Mouse (Mus musculus) spleen, postnatal 14 days (tissue): ENCODE data around the gene Pik3r2.
A peak's percentile ranks its signal among the peaks of the same experiment; 100 is the strongest.
"Not testable (repeated sequence)": the region's sequence is repeated elsewhere in the genome, so short reads cannot be mapped to it uniquely, and the experiment has no call there.

Experiments
- DNase-seq, 2 experiments: peaks; one replicate each; pipeline ENCODE4 v3.0.0; 2021 to 2022; ENCODE audit warnings: low spot score in 2 of 2

Pik3r2 gene

DNA sequence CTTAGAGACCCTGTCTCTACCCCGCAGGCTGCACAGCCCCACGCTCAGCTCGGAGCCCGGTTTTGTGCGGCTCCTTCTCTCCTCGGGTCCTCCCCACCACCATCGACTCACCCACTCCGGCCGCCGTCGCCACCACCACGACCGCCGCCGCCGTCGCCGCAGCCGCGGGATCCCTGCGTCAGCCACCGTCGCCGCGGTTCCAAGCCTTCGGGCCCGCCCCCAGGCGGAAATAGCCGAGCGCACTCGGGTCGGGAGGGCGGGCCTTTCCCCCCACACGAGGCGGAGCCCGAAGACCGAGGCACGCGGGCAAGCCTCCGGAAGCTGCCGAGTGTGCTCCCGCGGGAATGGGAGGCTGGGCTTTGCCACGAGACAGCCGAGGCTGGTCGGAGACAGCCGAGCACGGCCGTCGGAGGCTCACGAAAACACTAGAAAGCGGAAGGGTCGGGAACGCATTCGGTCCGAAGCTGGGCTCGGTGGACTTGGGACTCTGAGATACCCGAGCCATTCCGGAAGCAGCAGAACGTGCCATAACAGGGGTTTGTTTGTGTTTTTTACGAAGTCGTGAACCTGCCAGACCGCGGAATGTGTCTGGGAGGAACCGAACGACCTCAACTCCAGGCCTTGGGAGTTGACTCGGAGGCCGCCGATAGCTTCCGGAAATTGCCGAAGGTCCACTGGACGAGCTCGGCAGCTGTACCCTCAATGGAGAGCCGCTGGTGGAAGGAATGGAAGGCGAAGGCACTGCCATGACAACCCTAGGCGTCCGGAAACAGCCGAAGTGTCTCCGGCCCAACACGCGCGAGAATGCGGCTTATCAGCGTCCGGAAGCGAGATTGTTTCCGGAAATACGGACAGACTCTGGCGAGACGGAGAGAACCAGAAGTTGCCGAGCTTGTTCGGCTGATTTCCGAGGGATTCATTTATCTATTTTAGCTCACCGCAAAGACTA lies at the start of gene Pik3r2:
Pik3r2 (minus strand) TSS at position 218 of the 949 bp plus-strand sequence.
- DNase-seq, result peak; percentile 95 to 98

DNA sequence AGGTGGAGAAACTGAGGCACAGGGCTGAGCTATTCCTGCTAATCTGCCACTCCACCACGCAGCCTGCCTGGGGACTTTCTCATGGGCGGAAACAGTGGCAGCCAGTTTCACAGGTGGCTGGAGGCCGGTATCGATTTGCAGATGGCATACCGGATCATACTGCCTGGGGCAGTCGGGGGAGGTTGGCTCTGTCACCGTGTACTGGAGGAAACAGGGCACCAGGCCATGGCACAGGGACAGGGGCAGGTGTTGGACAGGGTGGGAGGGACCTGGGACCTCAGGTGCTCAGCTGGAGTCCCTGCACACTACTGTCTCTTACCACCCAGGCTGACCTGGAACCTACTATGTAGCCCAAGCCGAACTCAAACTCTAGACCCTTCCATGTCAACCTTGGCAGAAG lies 49.3 kb upstream of the Pik3r2 start:
- DNase-seq, result no peak

DNA sequence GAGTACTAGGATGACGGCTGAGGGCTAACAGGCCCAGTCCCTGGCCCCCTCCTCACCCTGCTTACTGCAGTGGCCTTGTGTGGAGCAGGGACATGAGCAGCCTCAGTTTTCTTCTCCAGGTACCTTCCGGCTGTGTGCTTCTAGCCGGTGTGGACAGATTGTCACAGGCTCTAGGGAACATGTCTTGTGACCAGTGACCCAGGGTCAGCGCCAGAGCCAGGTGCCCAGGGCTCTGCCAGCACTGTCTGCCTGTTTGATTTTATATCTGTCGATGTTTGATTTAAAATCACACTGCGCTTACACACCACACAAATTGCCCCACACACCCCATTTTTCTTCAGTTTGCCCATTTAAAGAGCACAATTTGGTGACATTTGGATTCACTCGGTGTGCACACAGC lies 47.3 kb upstream of the Pik3r2 start:
- no peak for DNase-seq

DNA sequence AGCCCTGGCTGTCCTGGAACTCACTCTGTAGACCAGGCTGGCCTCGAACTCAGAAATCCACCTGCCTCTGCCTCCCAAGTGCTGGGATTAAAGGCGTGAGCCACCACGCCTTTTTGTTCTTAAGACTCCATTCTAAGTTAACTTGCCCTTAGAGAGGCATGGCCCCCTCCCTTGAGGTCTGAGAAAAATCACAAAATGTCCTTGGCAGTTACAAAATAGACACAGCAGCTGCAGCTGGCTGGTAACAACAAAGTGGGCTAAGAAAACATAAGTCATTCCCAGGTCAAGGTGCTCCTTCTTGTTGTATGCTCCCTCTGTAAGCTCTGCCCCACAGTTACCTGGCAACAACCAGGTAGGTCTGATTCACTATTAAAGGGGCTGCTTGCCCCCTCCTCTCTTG lies 46.1 kb upstream of the Pik3r2 start:
- not testable (repeated sequence) for DNase-seq

DNA sequence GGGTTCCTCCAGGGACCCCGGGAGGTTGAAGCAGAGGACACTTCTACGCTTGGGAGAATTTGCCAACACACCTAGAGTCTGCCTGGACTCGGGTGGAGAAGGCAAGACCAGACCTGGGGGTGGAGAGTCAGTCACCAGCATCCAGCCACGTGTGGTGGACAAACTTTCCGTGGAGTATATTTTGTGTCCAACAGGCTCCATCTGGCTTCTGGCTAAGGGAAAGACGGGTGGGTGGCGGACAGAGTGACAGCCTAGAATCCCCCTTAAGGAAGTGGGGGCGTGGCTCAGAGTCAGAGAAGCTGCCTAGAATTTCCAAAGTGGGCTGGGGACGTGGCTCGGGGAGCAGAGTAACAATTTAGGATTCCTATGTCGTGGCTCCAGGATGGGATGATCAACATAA lies 45.5 kb upstream of the Pik3r2 start:
- DNase-seq, result no peak

DNA sequence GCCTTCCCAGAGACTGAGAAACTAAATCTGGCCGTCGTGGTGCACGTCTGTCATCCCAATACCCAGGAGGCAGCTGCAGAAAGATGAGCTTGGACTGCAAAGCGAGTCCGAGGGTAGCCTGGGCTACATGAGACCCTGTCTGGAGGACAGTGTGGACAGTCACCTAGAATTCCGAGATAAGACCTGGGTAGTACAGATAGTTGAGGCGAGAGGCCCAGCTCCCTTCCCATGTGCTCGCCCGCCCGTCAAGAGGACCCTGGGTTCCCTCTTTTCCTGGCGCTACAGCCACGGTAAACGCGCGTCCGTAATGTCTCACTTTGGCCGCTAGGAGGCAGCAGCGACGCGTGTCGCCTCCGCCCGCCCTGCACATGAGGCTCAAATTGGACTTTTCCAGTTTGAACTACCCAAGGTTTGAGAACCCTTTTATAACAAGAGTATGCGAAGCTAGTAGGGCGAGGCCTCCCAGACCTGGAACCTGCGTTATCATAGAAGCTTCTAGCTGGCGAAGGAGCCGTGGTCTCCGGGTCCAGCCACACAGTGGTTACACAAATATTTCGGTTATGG lies 45.0 kb upstream of the Pik3r2 start:
- peak; percentile 51 to 72 for DNase-seq

DNA sequence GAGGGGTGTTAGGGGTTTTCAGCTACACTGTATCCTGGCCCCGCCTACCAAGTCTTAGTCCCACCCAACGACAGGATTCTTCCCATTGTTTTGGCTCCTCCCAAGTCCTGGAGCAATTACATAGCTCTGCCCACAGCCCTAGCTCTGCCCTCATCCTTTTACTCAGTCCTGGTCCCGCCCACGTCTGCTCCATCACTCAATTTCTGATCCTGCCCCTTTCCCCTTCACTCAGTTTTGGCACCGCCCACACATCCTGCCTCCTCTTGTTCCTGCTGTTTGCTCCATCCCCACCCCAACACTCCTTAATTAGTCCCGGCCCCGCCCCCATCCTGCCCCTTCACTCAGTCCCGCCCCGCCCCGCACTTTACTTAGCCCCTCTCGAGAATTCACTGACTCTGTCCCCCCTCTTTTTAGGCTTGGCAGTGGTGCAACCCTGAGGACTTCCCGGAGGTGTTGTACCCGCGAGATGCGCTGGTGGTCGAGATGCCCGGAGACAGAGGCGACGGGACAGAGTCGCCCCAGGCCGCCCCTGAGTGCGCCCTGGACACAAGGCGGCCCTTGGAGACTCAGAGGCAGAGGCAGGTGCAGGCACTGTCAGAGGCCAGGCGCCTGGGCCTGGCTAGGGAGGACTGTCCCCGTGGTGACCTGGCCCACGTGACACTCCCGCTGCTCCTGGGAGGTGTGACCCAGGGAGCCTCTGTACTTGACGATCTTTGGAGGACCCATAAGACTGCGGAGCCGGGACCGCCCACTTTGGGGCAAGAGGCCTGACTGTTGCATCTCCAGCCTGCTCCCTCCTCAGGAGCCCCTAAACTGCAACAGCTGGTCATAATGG lies 43.8 kb upstream of the Pik3r2 start:
- no peak for DNase-seq

DNA sequence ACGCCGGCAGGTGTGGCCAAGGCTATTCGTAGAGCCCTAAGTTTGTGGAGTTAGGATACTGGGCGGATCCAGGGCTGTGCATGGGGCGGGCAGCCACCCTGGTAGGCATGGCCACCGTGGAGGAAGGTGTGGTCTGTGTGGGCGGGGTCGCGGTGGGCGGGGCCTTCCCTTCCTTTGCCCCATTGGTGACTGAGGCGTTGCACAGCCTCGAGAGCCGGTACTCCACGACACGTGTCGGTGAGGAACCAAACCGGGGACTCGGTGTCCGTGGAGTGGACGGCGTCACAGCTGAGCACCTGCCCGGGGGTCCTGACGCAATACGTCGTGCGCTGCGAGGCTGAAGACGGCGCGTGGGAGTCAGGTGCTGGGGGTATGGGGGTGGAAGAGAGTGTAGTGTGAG lies 40.2 kb upstream of the Pik3r2 start:
- peak; percentile 33 to 49 for DNase-seq

DNA sequence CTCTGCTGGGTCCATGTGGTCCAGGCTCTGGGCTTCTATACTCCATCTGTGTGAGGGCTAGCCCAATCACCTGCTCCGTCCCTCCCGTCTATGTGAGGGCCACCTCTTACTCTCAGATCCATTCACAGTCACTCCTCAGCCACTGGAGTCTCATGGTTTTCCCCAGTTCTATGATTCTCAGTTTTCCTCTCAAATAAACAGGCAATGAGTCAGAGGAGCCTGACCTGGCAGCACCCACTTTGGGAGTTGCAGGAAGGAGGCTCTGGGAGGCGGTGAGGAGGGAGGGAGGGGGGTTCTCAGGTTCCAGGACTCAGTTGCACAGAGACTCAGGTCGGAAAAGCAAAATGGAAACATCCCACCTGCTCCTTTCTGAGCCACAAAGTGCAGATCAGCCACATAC lies 36.4 kb upstream of the Pik3r2 start:
- no peak for DNase-seq

DNA sequence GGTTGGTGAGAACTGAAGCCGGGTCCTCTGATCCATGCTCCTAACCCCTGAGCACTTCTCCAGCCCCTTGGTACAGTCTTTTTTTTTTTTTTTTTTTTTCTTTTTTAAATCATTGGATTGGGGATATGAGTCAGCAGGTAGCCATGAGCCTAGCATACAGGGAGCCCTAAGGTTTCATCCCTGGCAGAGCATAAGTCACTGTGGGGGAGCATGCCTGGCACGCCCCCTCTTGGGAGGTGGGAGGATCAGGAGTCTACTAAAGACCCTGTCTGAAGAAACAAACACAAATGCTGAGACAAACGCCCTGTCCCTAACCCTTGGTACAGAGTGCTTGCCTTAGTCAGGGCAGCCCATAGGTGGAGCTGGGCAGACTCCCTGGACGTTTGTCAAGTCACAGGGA lies 35.5 kb upstream of the Pik3r2 start:
- no peak for DNase-seq

DNA sequence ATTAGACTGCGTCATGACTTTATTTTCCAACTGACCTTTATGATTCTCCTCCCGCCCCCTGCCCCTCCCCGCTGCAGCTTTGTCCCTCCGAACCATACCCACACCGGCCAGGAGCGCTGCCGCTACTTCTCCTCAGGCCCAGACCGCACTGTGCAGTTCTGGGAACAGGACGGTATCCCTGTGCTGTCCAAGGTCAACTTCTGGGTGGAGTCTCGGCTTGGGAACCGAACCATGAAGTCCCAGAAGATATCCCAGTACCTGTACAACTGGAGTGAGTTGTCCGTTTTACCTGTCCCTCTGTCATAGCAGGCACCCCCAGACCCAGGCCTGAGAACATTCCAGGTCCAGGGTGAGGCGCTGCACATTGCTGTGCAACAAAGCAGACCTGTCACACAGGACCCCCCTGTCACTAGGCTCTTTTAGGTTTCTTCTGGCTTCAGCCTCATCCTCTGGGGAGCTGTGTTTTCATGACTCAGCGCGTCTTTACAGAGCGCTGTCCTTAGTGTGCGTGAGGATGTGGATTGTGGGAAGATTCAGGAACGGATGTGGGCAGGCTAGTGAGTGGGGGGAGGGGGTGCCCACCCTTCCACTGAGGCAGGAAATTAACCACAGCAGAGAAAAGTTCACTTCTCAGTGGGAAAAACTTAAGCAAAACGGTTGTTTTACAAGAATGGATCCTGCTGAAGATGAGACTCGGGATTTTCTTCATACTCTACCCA lies 34.6 kb upstream of the Pik3r2 start:
- no peak for DNase-seq

DNA sequence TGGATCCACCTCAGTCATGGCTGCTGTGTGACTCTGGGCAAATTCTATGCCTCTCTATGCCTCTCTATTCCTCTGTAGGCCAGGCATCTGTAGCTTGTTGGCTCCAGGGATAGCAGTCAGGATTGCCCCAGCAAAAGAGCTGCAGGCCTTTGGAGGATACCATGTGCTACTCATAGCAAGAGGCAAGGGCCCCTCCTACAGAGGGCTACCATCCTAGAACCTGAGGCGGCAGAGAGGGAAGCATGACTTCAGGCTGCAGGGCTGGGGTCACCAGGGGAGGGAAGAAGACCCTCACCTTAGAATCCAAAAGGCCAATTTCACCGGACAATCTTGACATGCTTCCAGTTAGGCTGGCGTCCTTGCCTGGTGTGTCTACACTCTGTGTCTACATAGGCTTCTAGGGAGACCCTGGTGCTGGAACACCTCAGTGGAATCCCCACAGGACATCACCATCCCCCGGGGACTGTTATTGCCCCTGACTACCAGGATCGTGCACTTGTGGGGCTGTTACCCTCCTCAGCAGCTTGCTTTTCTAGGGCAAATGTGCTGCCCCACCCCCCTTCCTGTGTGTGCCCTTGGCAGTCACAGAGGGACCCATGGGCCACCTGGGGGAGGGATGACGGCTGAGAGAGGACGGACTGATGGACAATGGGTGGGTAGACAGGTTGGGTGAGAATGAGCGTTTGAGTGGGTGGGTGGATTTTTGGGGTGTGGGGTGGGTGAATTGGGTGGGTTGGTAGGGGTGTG lies 32.6 kb upstream of the Pik3r2 start:
- no peak for DNase-seq

DNA sequence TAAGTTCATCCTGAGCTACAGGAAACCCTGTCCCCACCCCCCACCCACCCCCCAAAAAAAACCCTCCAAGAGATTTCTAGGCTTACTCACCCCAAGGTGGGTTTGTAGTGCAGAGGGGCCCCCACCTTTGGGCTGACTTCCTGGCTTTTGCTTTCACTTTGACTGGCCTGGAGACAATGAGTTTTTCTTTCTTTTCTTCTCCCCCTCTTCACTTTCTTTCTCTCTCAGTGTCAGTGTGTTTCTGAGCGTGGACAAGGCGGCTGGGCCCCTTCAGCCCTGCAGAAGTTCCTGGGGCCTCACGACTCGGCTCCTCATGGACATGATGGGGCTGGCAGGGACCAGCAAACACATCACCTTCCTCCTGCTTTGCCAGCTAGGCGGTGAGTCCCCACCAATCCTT lies 31.7 kb upstream of the Pik3r2 start, which contains the start of gene Il12rb1:
Il12rb1 (plus strand) TSS at position 211 of the 400 bp plus-strand sequence.
- DNase-seq, result no peak

DNA sequence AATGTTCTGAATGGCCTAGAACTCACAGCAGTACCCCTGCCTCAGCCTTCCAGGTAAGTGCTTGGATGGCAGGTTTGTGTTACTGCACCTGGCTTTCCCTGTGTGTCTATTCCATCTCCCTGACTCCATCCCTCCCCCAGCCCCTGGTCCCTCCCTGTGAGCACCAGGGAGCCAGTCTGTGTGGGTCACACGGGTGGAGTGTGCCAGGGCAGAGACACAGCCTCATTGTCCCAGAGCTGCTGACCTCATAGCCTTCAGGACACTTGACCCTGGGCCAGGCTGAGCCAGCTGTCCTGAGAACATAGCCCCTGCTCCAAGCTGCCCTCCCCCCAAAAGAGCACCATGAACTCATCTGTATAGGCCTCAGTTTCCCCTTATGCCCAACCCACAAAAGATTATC lies 30.8 kb upstream of the Pik3r2 start:
- no peak for DNase-seq

DNA sequence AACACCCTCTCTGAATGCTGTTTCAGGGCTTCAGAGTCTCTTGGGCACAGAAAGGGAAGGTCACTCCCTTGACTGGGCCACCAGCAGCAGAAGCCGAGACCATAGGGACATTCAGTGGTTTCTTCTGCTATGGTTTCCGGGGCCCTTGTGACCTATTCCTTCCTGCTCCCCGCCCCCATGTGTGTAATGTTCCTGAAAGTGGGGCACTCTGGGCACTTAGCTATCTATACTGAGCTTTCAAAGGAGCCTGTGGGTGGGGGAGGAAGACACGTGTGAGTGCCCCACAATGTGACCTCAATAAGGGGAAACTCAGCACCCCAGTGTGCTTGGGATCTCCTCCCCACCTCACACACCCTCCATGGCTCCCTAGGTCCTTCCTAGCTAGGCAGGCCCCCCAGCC lies 30.0 kb upstream of the Pik3r2 start:
- DNase-seq, result peak; percentile 38 to 43

DNA sequence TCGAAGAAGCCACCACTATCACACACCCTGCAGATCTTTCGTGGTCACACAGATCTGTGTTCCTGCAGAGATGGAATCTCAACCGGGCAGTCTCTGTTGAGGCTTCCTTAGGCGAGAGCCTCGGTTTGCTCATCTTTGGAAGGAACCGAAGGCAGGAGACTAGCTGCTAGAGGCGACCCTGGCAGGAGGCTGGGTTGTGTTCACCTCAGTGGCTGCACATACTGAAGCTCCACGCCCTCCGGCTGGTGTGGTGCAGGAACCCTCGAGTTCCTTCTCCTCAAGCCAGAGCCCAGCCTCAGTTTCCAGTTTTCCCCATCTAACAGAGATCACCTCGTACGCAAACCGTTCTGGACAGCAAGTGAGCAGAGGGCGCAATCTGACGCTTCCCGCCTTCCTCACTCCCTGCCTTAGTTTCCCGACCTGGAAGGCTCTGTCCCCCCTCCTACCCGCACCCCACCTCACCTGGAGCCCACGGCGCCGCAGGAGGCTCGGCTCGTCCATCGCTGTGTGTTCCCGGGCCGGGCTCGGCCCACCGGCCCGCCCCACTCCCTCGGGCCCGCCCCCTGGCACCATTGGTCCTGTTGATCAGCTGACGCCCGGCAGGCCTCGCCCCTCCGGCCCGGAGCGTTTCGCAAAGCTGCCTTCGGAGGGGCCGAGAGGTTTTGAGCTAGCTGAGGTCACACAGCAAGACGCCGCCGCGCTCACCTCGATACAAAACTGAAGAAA lies 28.1 kb upstream of the Pik3r2 start, which contains the start of gene Mast3:
Mast3 (minus strand) TSS at position 574 of the 726 bp plus-strand sequence.
- peak; percentile 77 to 79 for DNase-seq

DNA sequence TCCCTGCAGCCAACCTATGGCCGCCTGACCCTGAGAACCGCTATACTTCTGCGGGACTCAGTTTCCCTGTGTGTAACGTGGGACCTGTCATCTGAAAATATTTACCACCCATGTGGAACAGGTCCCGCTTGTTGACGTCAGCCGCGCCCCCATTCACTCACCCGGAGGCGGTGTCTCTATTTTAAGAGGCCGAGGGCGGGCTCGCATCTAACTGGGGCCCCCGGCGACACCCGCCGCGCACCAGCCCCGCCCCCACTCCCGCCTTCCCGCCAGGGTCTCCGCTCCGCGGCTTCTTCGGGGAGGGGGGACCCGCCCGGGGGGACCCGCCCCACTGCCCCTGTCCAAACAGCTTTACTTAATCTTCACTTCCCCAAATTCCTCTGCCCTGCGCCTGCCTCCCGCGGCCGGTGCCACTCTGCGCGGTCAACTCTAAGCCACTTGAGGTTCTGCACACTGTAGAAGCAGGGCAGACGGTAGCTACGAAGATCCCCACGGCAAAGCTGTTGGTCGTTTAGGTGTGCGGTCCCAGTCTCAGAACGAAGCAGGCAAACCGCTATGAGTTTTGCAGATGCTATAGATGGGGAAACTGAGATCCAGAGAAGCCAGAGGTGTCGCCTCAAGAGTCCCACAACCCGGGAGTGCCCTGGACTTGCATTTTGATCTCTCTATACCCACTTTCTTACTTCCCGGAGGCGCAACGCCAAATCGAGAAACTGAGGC lies 27.4 kb upstream of the Pik3r2 start:
- DNase-seq, result peak; percentile 69 to 77

DNA sequence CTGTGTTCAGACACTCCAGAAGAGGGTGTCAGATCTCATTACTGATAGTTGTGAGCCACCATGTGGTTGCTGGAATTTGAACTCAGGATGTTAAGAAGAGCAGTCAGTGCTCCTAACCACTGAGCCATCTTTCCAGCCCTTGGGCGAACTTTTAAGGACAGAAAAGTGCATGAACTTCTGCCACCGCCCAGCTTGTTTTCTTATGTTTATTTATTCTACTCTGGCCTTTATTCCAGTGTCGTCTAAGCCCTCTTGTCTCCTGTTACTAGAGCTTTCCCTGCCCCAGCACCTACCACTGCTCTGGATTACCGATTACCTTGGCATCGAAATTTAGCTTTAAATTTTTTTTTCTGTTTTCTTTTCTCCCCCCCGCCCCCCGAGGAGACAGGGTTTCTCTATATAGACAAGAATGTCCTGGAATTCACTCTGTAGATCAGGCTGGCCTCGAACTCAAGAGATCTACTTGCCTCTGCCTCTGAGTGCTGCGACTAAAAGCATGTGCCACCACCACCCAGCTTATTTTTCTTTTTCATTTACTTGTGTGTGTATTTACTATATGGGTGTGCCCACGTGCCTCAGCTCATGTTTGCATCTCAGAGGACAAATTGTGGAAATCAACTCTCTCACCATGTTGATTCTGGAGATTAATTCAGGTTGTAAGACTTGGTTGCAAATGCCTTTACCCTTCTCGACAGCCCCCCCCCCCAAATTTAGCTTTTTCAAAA lies 26.4 kb upstream of the Pik3r2 start:
- no peak for DNase-seq

DNA sequence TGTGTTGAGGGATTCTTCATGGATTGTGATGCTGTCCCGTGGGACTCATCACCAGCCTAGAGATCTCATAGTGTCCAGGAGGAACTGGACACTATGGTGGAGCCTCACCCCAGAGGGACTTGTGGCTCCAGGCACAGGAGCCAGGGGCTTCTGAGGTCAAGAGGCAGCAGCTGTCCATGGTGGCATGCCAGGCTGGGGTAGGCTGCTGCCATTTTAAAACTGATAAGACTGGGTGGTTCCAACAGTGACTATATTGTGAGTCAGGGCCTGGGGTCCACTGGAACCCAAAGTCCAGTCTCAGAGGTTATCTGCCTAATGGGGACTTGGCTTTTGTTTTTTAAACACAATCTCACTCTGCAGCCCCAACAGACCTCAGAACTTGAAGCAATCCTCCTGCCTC lies 25.3 kb upstream of the Pik3r2 start:
- DNase-seq, result no peak
